Mouse (Mus musculus): Measurements from ENCODE around the gene Kcnip1. TPM values are rescaled to one million over a fixed set of nuclear protein-coding genes. Genes with fewer than 3 reads are reported as not detected.

The Kcnip1 gene
- polyA plus RNA-seq, 2 experiments, result 0.10 to 0.25 TPM

DNA sequence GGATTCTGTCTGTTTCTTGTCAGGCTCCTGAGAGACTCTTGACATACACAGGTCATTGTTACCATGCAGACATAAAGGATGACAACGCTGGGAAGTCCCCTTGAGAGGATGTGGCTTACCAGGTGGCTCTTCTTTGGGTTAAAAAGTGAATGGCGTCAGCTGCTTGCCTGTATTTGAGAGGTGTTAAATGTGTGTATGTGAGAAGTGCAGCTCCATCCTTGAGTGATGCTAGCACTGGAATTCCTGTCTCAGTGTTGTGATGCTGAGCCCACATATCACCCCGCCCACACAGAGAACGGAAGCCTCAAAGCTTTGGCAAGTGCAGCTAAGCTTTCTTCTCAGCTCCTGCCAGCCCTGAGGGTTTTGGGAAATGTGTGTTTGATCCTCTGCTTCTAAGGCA, 292.2 kb downstream of the Kcnip1 start:
- no peak for ATAC-seq (ENCODE audit: insufficient read depth)
- Histone ChIP-seq H3K36me3 (replicated peaks; ENCODE audit: control insufficient read depth, insufficient read depth, low read depth) (no peaks in the 10 kb centered on the region), H3K9ac (replicated peaks) (no peak overlapping the region), H3K9me3 (ENCODE audit: control insufficient read depth, low read length) (no peaks in the 10 kb centered on the region), H3K27me3 (ENCODE audit: control insufficient read depth, insufficient read depth, low read length) (no peaks in the 10 kb centered on the region), H3K4me3 (ENCODE audit: insufficient read depth in 1 of 2, low read depth in 2 of 2, low read length in 2 of 2) (no peak overlapping the region), H3K4me1 (replicated peaks; ENCODE audit: control insufficient read depth in 2 of 2, insufficient read depth in 2 of 2, low read length in 1 of 2) (no peaks in the 10 kb centered on the region), H3K4me2 (ENCODE audit: low read depth) (no peak overlapping the region), H3K27ac (no peak overlapping the region)
- TF ChIP-seq EP300 (IDR thresholded peaks at IDR 0.05; ENCODE audit: low read depth), result no peak
- TF ChIP-seq CTCF (IDR thresholded peaks at IDR 0.05; ENCODE audit: low read depth), result no peak
- DNase-seq (ENCODE audit: low read depth in 3 of 3, low spot score in 3 of 3), result no peak
- WGBS (ENCODE audit: insufficient replicate concordance), result 48% methylated on average over 4 of the region's 4 CpGs

DNA sequence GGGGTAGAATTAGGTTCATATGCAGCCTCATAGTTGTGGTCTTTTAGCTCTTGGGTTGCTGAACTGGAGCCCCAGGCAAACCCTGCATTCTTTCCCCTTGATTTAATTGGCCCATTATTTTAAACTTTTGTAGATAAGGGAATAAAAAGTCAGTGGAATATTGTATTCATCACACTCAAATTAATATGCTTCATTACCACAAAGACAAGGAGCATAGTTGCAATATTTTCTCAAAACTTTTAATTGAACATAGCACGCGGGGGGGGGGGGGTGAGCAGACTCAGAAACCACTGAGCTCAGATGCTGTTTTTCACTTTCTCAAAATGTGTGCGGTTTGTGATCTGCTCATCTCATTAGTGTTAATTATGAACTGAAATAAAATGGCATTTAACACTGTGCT, 302.8 kb downstream of the Kcnip1 start:
- ATAC-seq (ENCODE audit: insufficient read depth) (no peak), DNase-seq (ENCODE audit: low read depth in 3 of 3, low spot score in 3 of 3) (no peak)
- no peaks in the 10 kb centered on the region for H3K4me1 ChIP-seq (replicated peaks; ENCODE audit: control insufficient read depth in 2 of 2, insufficient read depth in 2 of 2, low read length in 1 of 2)
- no peak overlapping the region for H3K9ac ChIP-seq (replicated peaks)
- WGBS (ENCODE audit: insufficient replicate concordance), result 60% methylated on average over 3 of the region's 3 CpGs
- no peak overlapping the region for H3K4me2 ChIP-seq (ENCODE audit: low read depth)
- no peak overlapping the region for H3K27ac ChIP-seq
- H3K4me3 ChIP-seq (ENCODE audit: insufficient read depth in 1 of 2, low read depth in 2 of 2, low read length in 2 of 2), result no peak overlapping the region
- TF ChIP-seq EP300 (IDR thresholded peaks at IDR 0.05; ENCODE audit: low read depth) (no peak), CTCF (IDR thresholded peaks at IDR 0.05; ENCODE audit: low read depth) (no peak)
- no peaks in the 10 kb centered on the region for H3K27me3 ChIP-seq (ENCODE audit: control insufficient read depth, insufficient read depth, low read length)
- H3K36me3 ChIP-seq (replicated peaks; ENCODE audit: control insufficient read depth, insufficient read depth, low read depth), result no peaks in the 10 kb centered on the region
- no peaks in the 10 kb centered on the region for H3K9me3 ChIP-seq (ENCODE audit: control insufficient read depth, low read length)

DNA sequence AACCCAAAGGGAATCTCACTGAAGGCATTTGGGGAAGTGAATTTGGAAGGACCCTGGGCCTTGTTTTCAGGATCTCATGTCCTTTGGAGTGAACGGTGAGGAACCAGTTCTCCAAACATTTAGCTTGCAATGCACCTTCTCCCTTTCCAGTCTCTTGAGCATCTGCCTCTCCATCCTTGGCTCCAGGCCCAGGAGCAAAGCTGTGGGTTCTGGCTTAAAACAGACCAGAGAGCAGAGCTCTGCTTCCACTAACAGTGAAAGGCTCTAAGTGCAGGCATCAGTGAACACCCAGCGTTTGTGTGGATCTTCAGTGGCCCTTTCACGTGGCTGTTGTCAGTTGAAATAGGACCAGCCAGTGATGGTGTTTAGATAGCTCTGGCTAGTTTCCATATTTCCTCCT, 307.0 kb downstream of the Kcnip1 start:
- ATAC-seq (ENCODE audit: insufficient read depth), result no peak
- no peak for DNase-seq (ENCODE audit: low read depth in 3 of 3, low spot score in 3 of 3)
- Histone ChIP-seq H3K4me2 (ENCODE audit: low read depth) (no peak overlapping the region), H3K36me3 (replicated peaks; ENCODE audit: control insufficient read depth, insufficient read depth, low read depth) (no peaks in the 10 kb centered on the region), H3K27me3 (ENCODE audit: control insufficient read depth, insufficient read depth, low read length) (no peaks in the 10 kb centered on the region), H3K9ac (replicated peaks) (no peak overlapping the region), H3K9me3 (ENCODE audit: control insufficient read depth, low read length) (no peaks in the 10 kb centered on the region), H3K27ac (no peak overlapping the region), H3K4me1 (replicated peaks; ENCODE audit: control insufficient read depth in 2 of 2, insufficient read depth in 2 of 2, low read length in 1 of 2) (no peaks in the 10 kb centered on the region), H3K4me3 (ENCODE audit: insufficient read depth in 1 of 2, low read depth in 2 of 2, low read length in 2 of 2) (no peak overlapping the region)
- WGBS (ENCODE audit: insufficient replicate concordance), result 43% methylated on average over 3 of the region's 3 CpGs
- TF ChIP-seq EP300 (IDR thresholded peaks at IDR 0.05; ENCODE audit: low read depth) (no peak), CTCF (IDR thresholded peaks at IDR 0.05; ENCODE audit: low read depth) (no peak)

DNA sequence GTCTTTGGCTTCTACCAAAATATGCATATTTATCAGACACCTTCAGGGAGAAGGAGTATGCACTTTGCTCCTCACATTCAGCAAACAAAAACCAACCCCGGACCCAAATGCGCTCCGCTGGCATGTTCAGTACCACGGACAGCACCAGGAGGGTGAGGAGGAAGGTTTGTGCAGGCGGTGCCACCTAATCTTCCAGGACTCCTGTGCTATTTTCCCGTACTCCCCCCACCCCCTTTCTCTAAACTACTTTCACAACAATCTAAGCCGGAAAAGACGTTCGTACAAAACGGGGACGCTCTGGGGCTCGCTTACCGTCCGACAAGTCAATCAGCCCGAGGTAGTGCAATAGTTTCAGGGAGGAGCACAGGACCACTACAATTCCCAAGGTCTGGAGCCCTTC, 312.8 kb downstream of the Kcnip1 start:
- TF ChIP-seq EP300 (IDR thresholded peaks at IDR 0.05; ENCODE audit: low read depth), result no peak
- 3% methylated on average over 15 of the region's 15 CpGs for WGBS (ENCODE audit: insufficient replicate concordance)
- Histone ChIP-seq H3K27me3 (ENCODE audit: control insufficient read depth, insufficient read depth, low read length) (no peaks in the 10 kb centered on the region), H3K36me3 (replicated peaks; ENCODE audit: control insufficient read depth, insufficient read depth, low read depth) (no peaks in the 10 kb centered on the region), H3K4me2 (ENCODE audit: low read depth) (no peak overlapping the region), H3K4me3 (ENCODE audit: insufficient read depth in 1 of 2, low read depth in 2 of 2, low read length in 2 of 2) (no peak overlapping the region), H3K9ac (replicated peaks) (no peak overlapping the region), H3K4me1 (replicated peaks; ENCODE audit: control insufficient read depth in 2 of 2, insufficient read depth in 2 of 2, low read length in 1 of 2) (no peaks in the 10 kb centered on the region), H3K9me3 (ENCODE audit: control insufficient read depth, low read length) (no peaks in the 10 kb centered on the region), H3K27ac (no peak overlapping the region)
- DNase-seq (ENCODE audit: low read depth in 3 of 3, low spot score in 3 of 3) (peak in 2 of 3 experiments; percentile 3 to 7), ATAC-seq (ENCODE audit: insufficient read depth) (no peak)

DNA sequence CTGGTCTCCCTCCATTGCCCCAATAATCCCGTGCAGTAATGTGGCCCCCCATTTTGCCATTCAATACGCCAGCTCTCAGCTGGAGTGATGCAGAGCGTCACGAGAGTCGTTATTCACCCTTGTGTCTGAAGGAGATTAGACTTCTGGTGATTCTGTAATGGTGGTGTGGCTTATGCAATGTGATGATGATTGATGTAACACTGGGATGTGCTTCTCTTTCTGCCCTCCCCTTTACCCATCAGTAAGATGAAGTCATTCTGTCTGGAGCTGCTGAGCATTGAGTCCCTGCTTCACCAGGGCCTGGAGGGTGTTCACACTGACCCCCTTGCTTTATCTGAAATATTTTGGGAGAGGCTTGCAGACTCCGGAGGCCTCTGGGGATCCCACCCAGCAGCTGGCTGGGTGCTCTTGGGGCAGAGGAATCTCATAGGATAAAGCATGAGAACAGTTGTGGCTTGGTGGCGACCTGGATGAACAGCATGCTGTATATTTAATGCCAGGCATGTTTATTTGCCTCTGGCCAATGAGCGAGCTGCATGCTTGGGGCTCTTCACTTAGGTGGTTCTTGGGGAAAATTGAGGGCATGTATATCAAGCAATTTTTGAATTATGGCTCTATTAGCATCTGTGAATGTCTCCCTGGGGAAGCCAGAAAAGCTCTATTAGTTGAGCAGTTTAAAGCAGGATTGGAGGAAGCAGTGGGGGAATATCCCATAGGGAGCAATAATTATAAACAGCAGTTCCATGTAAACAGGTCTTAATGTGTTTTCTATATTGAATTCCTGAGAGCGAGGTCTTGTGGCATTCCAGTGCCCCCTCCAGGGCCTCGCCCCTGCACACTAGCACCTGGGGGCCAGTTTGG, 322.6 kb downstream of the Kcnip1 start:
- no peak overlapping the region for H3K4me3 ChIP-seq (ENCODE audit: insufficient read depth in 1 of 2, low read depth in 2 of 2, low read length in 2 of 2)
- no peak overlapping the region for H3K4me2 ChIP-seq (ENCODE audit: low read depth)
- DNase-seq (ENCODE audit: low read depth in 3 of 3, low spot score in 3 of 3), result no peak
- ATAC-seq (ENCODE audit: insufficient read depth), result no peak
- no peak overlapping the region for H3K27ac ChIP-seq
- H3K27me3 ChIP-seq (ENCODE audit: control insufficient read depth, insufficient read depth, low read length), result no peaks in the 10 kb centered on the region
- H3K9me3 ChIP-seq (ENCODE audit: control insufficient read depth, low read length), result no peaks in the 10 kb centered on the region
- no peak overlapping the region for H3K9ac ChIP-seq (replicated peaks)
- H3K4me1 ChIP-seq (replicated peaks; ENCODE audit: control insufficient read depth in 2 of 2, insufficient read depth in 2 of 2, low read length in 1 of 2), result no peaks in the 10 kb centered on the region
- 60% methylated on average over 10 of the region's 10 CpGs for WGBS (ENCODE audit: insufficient replicate concordance)
- no peaks in the 10 kb centered on the region for H3K36me3 ChIP-seq (replicated peaks; ENCODE audit: control insufficient read depth, insufficient read depth, low read depth)
- TF ChIP-seq CTCF (IDR thresholded peaks at IDR 0.05; ENCODE audit: low read depth), result no peak
- no peak for TF ChIP-seq EP300 (IDR thresholded peaks at IDR 0.05; ENCODE audit: low read depth)

Measured in liver, embryonic 14.5 days (tissue).